Mouse (Mus musculus): ENCODE measurements around the gene Rfesd. TPM values are rescaled to one million over a fixed set of nuclear protein-coding genes. Genes with fewer than 3 reads are reported as not detected.

Gene Rfesd
- polyA plus RNA-seq, 1 experiment from 2014 or later, result 17.8 TPM

DNA sequence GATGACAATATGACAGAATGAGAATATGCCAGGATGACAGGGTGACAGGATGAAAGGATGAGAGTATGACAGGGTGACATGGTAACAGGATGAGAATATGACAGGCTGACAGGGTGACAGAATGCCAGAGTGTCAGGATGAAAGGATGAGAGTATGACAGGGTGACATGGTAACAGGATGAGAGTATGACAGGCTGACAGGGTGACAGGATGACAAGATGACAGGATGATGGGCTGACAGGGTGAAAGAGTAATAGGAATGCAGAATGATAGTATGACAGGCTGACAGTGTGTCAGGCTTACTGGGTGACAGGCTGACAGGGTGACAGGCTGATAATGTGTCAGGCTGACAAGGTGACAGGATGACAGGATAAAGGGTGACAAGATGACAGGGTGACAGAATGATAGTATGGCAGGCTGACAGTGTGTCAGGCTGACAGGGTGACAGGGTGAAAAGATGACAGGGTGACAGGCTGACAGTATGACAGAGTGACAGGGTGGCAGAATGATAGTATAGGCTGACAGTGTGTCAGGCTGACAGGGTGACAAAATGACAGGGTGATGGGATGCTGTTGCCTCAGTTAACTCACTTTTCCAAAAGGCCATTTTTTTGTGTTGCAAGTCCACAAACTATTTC lies 63.0 kb downstream of the Rfesd start:
- no peak overlapping the region for H3K4me3 ChIP-seq (ENCODE audit: low read length)
- no peaks in the 10 kb centered on the region for H3K27me3 ChIP-seq (ENCODE audit: control insufficient read depth, insufficient read depth, low read depth, low read length)
- no peak overlapping the region for H3K27ac ChIP-seq (ENCODE audit: low read length)
- no peak overlapping the region for H3K4me2 ChIP-seq (ENCODE audit: low read depth, low read length)
- H3K4me1 ChIP-seq (replicated peaks; ENCODE audit: control insufficient read depth, insufficient read depth, low read length), result 0 out of 2 replicates have a peak, but pooled peaks cover 2% of the 10 kb centered on the region
- no peak overlapping the region for H3K9ac ChIP-seq (ENCODE audit: low read length)
- peak; percentile 71 for ATAC-seq (ENCODE audit: low read depth)
- H3K9me3 ChIP-seq (ENCODE audit: control insufficient read depth, low read length), result no peaks in the 10 kb centered on the region
- H3K36me3 ChIP-seq (ENCODE audit: control insufficient read depth, insufficient read depth, low read length), result no peaks in the 10 kb centered on the region

Other genes starting within 250 kb of the Rfesd start
- 56.9 and 58.0 TPM in 2 replicates for gene Glrx, start 178.9 kb downstream of the Rfesd start, polyA plus RNA-seq (2015; fragmentation: Nextera tagmentation; extraction: Ambion mirVana)
- 19.8 and 24.7 TPM in 2 replicates for gene Rhobtb3, start 74.8 kb downstream of the Rfesd start, polyA plus RNA-seq (2015; fragmentation: Nextera tagmentation; extraction: Ambion mirVana)
- gene Spata9, start 51.6 kb downstream of the Rfesd start, polyA plus RNA-seq (2015; fragmentation: Nextera tagmentation; extraction: Ambion mirVana), result 0.48 and 0.74 TPM in 2 replicates
- 0.06 TPM in 1 of 2 replicates, not detected in the other for gene Gpr150, start 38.3 kb upstream of the Rfesd start, polyA plus RNA-seq (2015; fragmentation: Nextera tagmentation; extraction: Ambion mirVana)
- 8.3 and 9.2 TPM in 2 replicates for gene Arsk, start 79.9 kb upstream of the Rfesd start, polyA plus RNA-seq (2015; fragmentation: Nextera tagmentation; extraction: Ambion mirVana)
- gene Ttc37, start 80.0 kb upstream of the Rfesd start, polyA plus RNA-seq (2015; fragmentation: Nextera tagmentation; extraction: Ambion mirVana), result 12.5 and 12.6 TPM in 2 replicates